Mouse (Mus musculus): ENCODE results near the gene Cpm. TPM values are rescaled to one million over a fixed set of nuclear protein-coding genes. Genes with fewer than 3 reads are reported as not detected.
"Not testable (repeated sequence)": the region's sequence is repeated elsewhere in the genome, so short reads cannot be mapped to it uniquely, and the experiment has no call there.

The Cpm gene
- polyA plus RNA-seq, 1 experiment from 2014 or later: 5.0 TPM

DNA sequence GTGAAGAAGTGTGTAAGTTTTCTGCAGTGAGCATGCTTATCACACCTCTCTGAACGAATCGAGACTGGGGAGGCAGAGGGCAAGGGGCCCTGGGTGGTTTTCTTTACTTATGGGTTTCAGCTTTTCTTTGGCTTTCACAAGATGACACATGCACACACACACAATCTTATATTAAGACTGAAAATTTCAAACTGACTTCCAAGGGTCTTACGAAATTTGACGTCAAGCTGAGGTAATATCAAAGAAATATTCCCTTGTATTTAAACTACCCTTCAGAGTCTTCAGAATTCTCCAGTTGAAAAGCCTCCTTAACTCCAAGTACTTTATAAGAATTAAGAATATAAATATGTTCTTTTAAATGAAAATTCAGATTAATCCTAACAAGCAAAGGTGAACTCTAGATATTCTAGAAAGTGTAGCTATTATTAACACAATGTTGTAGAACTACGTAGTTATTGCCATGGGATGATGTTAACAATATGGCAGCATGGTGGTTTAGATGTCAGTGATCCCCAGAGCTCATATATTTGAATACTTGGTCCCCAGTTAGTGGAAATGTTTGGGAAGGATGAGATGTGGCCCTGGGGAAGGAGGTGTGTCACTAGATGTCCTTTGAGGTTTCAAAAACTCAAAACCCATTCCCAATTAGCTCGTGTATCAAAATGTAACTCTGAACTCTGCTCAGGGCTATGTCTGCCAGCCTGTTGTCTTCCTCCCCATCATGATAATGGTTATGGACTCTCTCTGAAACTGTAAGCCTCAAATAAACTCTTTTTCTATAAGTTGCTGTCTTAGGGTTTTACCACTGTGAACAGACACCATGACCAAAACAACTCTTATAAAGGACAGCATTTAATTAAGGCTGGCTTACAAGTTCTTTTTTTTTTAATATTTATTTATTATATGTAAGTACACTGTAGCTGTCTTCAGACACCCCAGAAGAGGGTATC lies 44.5 kb upstream of the Cpm start:
- DNase-seq (ENCODE audit: low spot score): no peak
- Histone ChIP-seq H3K4me1 (replicated peaks; ENCODE audit: control insufficient read depth, insufficient read depth, low read length) (no peaks in the 10 kb centered on the region), H3K9me3 (ENCODE audit: control insufficient read depth, low read length) (no peaks in the 10 kb centered on the region), H3K4me2 (ENCODE audit: low read depth, low read length, severe bottlenecking) (no peak overlapping the region), H3K27ac (ENCODE audit: low read depth, low read length) (no peak overlapping the region), H3K4me3 (ENCODE audit: low read depth, low read length) (no peak overlapping the region), H3K27me3 (ENCODE audit: control insufficient read depth, insufficient read depth, low read length) (no peaks in the 10 kb centered on the region), H3K36me3 (ENCODE audit: control insufficient read depth, insufficient read depth, low read length) (no peaks in the 10 kb centered on the region), H3K9ac (ENCODE audit: low read length) (no peak overlapping the region)
- 86% methylated on average over 6 of the region's 6 CpGs for WGBS
- ATAC-seq (replicated peaks; ENCODE audit: low FRiP score): no peak

DNA sequence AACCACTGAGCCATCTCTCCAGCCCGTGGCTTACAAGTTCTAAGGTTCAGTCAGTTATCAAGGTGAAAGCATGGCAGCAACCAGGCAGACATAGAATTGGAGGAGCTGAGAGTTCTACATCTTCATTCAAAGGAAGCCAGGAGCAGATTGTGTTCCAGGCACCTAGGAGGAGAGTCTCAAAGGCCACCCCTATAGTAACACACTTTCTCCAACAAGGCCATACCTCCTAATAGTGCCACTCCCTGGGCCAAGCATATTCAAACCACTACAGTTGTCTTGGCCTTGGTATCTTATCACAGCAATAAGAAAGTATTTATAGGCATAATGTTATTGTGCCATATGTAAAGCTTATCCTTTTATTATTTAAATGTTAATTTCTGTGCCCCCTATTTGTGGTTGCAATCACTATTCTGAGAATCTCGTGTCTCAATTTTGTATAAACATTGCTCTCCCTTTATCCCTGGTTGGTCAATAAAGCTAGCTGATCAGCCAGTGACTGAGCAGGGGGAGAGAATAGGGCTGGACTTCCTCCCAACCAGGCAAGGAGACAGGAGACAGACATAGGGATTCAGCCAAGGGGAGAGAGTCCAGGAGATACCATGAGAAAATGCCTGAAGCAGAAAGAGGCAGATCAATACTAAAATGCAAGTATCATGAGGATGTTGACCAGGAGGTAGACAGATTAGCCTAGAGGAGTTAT lies 43.5 kb upstream of the Cpm start:
- WGBS: 76% methylated on average over 2 of the region's 2 CpGs
- Histone ChIP-seq H3K36me3 (ENCODE audit: control insufficient read depth, insufficient read depth, low read length) (no peaks in the 10 kb centered on the region), H3K4me1 (replicated peaks; ENCODE audit: control insufficient read depth, insufficient read depth, low read length) (no peaks in the 10 kb centered on the region), H3K4me2 (ENCODE audit: low read depth, low read length, severe bottlenecking) (no peak overlapping the region), H3K27ac (ENCODE audit: low read depth, low read length) (no peak overlapping the region), H3K27me3 (ENCODE audit: control insufficient read depth, insufficient read depth, low read length) (no peaks in the 10 kb centered on the region), H3K9me3 (ENCODE audit: control insufficient read depth, low read length) (no peaks in the 10 kb centered on the region), H3K4me3 (ENCODE audit: low read depth, low read length) (no peak overlapping the region), H3K9ac (ENCODE audit: low read length) (no peak overlapping the region)
- ATAC-seq (replicated peaks; ENCODE audit: low FRiP score): no peak
- DNase-seq (ENCODE audit: low spot score): no peak

DNA sequence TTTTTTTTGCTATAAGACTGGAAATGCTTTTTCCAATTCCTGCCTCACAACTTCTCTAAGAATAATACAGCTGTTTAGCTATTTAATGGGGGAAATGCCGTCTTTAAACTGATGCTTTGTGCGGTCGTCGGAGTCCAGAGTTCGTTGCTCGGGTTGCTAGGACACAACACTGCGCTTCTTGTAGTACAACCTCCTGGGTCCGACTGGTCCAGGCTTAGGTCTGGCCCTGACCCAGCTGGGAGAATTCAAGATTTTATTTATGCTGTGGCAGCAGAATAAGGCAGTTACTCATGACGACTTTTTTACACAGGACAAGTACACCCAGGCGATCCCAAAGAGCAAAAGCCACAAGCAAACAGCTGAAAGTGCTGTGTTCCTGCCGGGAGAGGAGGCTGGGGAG lies 42.4 kb upstream of the Cpm start:
- no peaks in the 10 kb centered on the region for H3K27me3 ChIP-seq (ENCODE audit: control insufficient read depth, insufficient read depth, low read length)
- no peak overlapping the region for H3K9ac ChIP-seq (ENCODE audit: low read length)
- DNase-seq (ENCODE audit: low spot score) (no peak), ATAC-seq (replicated peaks; ENCODE audit: low FRiP score) (no peak)
- 76% methylated on average over 11 of the region's 11 CpGs for WGBS
- H3K36me3 ChIP-seq (ENCODE audit: control insufficient read depth, insufficient read depth, low read length): no peaks in the 10 kb centered on the region
- H3K27ac ChIP-seq (ENCODE audit: low read depth, low read length): no peak overlapping the region
- H3K9me3 ChIP-seq (ENCODE audit: control insufficient read depth, low read length): no peaks in the 10 kb centered on the region
- H3K4me1 ChIP-seq (replicated peaks; ENCODE audit: control insufficient read depth, insufficient read depth, low read length): no peaks in the 10 kb centered on the region
- no peak overlapping the region for H3K4me2 ChIP-seq (ENCODE audit: low read depth, low read length, severe bottlenecking)
- no peak overlapping the region for H3K4me3 ChIP-seq (ENCODE audit: low read depth, low read length)

DNA sequence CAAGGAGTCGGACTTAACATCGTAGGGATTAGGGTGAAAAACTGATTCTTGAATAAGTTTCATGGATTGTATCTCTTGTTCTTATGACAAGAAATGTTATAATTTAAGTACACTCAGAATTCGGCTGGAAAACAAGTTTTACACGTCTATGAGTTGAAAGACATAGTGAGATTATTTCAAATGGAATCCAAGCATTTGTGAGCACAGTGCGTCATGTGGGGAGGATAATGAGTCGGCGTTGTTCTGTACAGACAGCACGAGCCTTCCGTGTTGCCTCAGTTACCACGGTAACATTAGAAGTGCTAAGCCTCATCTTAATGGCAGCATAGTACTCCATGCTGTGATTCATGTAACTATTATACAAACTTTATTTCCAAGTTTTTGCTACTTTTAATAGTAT lies 42.0 kb upstream of the Cpm start:
- no peak for ATAC-seq (replicated peaks; ENCODE audit: low FRiP score)
- H3K4me1 ChIP-seq (replicated peaks; ENCODE audit: control insufficient read depth, insufficient read depth, low read length): no peaks in the 10 kb centered on the region
- no peaks in the 10 kb centered on the region for H3K9me3 ChIP-seq (ENCODE audit: control insufficient read depth, low read length)
- no peak overlapping the region for H3K27ac ChIP-seq (ENCODE audit: low read depth, low read length)
- WGBS: 91% methylated on average over 10 of the region's 10 CpGs
- no peaks in the 10 kb centered on the region for H3K36me3 ChIP-seq (ENCODE audit: control insufficient read depth, insufficient read depth, low read length)
- no peaks in the 10 kb centered on the region for H3K27me3 ChIP-seq (ENCODE audit: control insufficient read depth, insufficient read depth, low read length)
- H3K9ac ChIP-seq (ENCODE audit: low read length): no peak overlapping the region
- H3K4me3 ChIP-seq (ENCODE audit: low read depth, low read length): no peak overlapping the region
- DNase-seq (ENCODE audit: low spot score): no peak
- no peak overlapping the region for H3K4me2 ChIP-seq (ENCODE audit: low read depth, low read length, severe bottlenecking)

DNA sequence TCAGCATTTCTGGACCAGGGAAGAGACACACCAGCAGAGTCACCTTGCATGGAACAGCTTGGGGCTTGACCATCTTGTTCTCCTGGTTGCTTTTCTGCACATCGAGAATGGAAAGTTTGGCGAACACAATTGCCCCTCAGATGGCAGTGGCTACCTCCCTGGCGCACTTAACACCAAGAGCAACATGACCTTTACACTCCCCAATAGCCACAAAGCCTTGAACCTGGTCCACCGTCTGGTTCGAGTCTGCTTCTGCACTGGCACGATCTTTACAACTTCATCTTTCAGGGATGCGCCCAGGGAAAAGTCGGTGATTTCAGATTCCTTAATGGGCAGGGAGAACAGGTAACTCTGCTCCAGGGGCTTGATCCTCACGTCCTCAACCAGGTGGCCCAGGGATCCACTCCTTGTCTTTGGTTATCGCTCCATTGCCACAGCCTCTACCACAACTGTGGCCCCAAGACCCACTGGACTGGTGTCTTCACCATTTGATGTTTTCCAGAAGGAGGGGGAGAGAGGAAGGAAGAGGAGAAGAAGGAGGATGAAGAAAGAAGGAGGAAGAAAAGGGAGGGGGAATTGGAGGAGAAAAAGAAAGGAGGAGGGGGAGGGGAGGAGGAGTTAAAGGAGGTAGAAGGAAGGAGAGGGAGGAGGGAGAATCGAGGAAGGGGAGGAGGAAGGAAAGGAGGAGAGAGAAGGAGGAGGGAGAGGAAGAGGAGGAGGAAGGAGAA lies 40.7 kb upstream of the Cpm start:
- not testable (repeated sequence) for H3K27me3 ChIP-seq (ENCODE audit: control insufficient read depth, insufficient read depth, low read length); H3K36me3 ChIP-seq (ENCODE audit: control insufficient read depth, insufficient read depth, low read length); H3K9ac ChIP-seq (ENCODE audit: low read length); DNase-seq (ENCODE audit: low spot score); H3K4me1 ChIP-seq (replicated peaks; ENCODE audit: control insufficient read depth, insufficient read depth, low read length); ATAC-seq (replicated peaks; ENCODE audit: low FRiP score); H3K4me2 ChIP-seq (ENCODE audit: low read depth, low read length, severe bottlenecking); H3K4me3 ChIP-seq (ENCODE audit: low read depth, low read length); H3K27ac ChIP-seq (ENCODE audit: low read depth, low read length); H3K9me3 ChIP-seq (ENCODE audit: control insufficient read depth, low read length)
- WGBS: 88% methylated on average over 11 of the region's 11 CpGs

DNA sequence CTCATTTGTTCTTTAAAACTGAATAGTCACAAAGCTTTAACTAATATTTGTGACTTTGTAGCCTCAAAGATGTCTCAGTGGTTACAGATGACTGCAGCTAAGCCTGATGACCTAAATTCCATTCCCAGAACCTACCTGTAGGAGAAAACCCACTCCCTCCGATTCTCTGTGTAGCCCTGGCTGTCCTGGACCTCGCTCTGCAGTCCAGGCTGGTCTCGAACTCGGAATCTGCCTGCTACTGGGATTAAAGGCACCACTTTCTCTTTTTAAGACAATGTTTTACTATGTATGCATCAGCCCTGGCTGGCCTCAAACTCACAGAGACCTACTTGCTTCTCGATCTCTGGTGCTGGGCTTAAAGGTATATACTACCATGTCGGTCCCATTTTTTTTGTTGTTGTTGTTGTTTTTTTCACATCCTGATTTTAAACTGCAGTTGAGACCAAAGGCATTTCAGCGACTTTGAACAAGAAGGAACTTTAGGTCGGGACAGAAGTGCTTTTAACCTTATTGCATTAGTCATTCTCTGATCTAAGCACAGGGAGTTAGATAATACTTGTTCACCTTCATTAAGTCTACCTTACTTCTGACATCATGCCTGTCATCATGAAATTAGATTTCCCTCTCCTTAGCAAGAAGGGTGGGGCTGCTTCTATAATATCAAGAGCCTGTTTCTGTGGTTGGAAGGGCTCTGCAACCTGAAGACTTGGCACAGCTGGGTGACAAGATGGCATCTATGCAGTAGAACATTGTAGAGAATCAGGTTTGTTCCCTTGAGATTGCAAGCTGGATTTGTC lies 40.0 kb upstream of the Cpm start:
- WGBS: 85% methylated on average over 8 of the region's 8 CpGs
- no peaks in the 10 kb centered on the region for H3K9me3 ChIP-seq (ENCODE audit: control insufficient read depth, low read length)
- no peak overlapping the region for H3K4me2 ChIP-seq (ENCODE audit: low read depth, low read length, severe bottlenecking)
- H3K9ac ChIP-seq (ENCODE audit: low read length): no peak overlapping the region
- H3K36me3 ChIP-seq (ENCODE audit: control insufficient read depth, insufficient read depth, low read length): no peaks in the 10 kb centered on the region
- H3K27ac ChIP-seq (ENCODE audit: low read depth, low read length): no peak overlapping the region
- H3K4me1 ChIP-seq (replicated peaks; ENCODE audit: control insufficient read depth, insufficient read depth, low read length): no peaks in the 10 kb centered on the region
- no peaks in the 10 kb centered on the region for H3K27me3 ChIP-seq (ENCODE audit: control insufficient read depth, insufficient read depth, low read length)
- DNase-seq (ENCODE audit: low spot score): no peak
- ATAC-seq (replicated peaks; ENCODE audit: low FRiP score): no peak
- no peak overlapping the region for H3K4me3 ChIP-seq (ENCODE audit: low read depth, low read length)

DNA sequence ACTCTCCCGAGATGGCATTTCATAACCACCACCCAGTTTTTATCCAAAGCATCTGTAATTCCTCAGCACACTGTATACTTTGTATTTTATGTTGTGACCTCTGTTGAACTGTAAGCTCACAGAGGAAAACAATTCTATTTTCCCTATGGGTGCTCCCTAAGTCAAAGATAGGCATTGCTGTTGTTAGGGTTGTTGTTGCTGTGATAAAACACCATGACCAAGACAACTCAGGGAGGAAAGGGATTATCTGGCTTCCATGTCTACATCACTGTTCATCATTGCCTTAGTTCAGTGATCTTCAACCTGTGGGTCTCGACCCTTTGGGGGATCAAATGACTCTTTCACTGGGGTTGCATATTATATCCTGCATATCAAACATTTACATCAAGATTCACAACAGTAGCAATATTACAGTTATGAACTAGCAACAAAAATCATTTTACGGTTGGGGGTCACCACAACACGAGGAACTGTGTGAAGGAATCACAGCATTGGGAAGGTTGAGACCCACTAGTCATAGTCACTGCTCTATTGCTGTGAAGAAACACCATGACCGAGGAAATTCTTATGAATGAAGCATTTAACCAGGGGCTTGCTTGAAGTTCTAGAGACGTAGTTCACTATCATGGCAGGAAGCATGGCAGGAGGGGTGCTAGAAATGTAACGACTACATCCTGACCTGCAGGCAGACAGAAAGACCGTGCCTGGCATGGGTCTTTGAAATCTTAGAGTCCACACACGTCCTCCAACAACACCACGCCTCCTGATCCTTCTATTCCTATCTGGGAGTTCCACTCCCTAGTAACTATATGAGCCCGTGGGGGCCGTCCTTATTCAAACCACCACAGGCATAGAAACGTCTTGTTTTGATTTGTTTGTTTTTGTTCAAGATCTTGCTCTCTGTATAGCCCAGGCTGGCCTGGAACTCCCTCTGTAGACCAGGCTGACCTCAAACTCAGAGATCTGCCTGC lies 38.7 kb upstream of the Cpm start:
- no peaks in the 10 kb centered on the region for H3K27me3 ChIP-seq (ENCODE audit: control insufficient read depth, insufficient read depth, low read length)
- H3K4me2 ChIP-seq (ENCODE audit: low read depth, low read length, severe bottlenecking): no peak overlapping the region
- no peaks in the 10 kb centered on the region for H3K9me3 ChIP-seq (ENCODE audit: control insufficient read depth, low read length)
- 80% methylated on average over 13 of the region's 13 CpGs for WGBS
- H3K27ac ChIP-seq (ENCODE audit: low read depth, low read length): no peak overlapping the region
- no peaks in the 10 kb centered on the region for H3K4me1 ChIP-seq (replicated peaks; ENCODE audit: control insufficient read depth, insufficient read depth, low read length)
- ATAC-seq (replicated peaks; ENCODE audit: low FRiP score) (no peak), DNase-seq (ENCODE audit: low spot score) (no peak)
- no peak overlapping the region for H3K9ac ChIP-seq (ENCODE audit: low read length)
- H3K4me3 ChIP-seq (ENCODE audit: low read depth, low read length): no peak overlapping the region
- H3K36me3 ChIP-seq (ENCODE audit: control insufficient read depth, insufficient read depth, low read length): no peaks in the 10 kb centered on the region
